Mouse (Mus musculus) neural tube, embryonic 10.5 days (tissue): ENCODE results near the gene Kcnc1.

Experiments
- DNase-seq: peaks from one replicate; pipeline ENCODE4 v3.0.0-alpha.2; 2017; ENCODE audit warnings: low spot score; ENCODE audit errors: extremely low spot score

Gene Kcnc1

DNA sequence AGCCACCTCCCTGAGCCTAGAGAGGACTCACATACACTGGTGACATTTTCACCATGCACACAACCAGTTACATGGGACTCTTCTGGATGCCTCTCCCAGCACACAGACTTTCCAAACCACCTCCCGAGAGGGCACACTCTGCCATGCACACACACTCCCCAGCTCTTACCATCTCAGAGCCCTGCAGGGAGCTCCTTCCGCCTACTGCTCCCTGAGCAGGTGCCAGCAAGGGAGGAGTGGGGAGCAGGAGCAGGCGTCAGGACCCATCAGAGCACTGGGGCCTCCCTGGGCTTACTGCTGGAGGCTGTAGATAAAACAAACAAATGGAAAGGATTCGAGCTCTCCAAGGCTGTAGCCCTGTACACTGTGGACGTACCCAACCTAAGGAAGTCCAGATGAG, 25.2 kb downstream of the Kcnc1 start:
- DNase-seq, result no peak

- DNase-seq, result no peak
These were observed 25.9 kb downstream of the Kcnc1 start for GRCm38 (mm10) chr7:46422052-46422763.

GRCm38 (mm10) chr7:46422764-46423412, 26.6 kb downstream of the Kcnc1 start:
- peak; percentile 63 for DNase-seq

DNA sequence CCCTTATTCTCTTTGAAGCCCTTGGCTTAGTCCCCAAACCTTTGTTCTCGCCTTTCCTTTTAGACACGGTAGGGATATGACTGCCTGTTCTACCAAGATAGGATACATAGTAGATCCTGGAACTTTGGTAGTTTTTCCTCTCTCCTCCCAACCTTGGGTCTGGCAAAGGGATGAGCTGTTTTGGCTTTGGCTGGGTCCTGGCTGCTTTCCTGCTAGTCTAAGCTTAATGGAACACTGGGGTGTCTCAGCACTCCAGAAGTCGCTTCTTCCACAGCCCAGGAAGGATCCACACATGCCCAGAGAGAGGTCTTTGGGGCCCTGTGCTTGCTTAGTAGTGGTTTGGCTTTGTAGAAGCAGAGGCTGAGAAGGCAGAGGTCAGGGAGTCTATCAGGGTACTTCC, 27.7 kb downstream of the Kcnc1 start:
- DNase-seq, result no peak

- DNase-seq, result no peak
These were observed 28.7 kb downstream of the Kcnc1 start for GRCm38 (mm10) chr7:46425012-46425411.

GRCm38 (mm10) chr7:46433874-46434273, 37.6 kb downstream of the Kcnc1 start:
- DNase-seq, result no peak

DNA sequence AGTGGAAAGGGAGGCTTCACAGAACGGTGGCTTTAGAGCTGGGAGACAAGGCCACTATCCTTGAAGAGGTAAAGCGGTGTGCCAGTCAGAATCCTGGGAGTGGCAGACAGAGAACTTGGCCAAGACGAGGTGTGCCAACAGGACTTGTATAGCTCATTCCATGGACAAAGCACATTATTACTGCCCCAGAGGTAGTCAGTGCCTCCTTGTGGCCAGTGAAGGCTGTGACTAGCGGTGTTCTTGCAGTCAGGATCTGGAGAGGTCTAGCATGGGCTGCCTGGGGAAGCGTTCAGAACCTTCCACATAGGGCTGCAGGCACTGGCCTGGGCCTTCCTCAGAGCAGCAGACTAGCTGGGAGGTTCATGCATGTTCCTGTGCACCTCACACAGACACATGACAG, 39.5 kb downstream of the Kcnc1 start:
- DNase-seq, result no peak

GRCm38 (mm10) chr7:46438537-46439141, 42.3 kb downstream of the Kcnc1 start:
- DNase-seq, result no peak

DNA sequence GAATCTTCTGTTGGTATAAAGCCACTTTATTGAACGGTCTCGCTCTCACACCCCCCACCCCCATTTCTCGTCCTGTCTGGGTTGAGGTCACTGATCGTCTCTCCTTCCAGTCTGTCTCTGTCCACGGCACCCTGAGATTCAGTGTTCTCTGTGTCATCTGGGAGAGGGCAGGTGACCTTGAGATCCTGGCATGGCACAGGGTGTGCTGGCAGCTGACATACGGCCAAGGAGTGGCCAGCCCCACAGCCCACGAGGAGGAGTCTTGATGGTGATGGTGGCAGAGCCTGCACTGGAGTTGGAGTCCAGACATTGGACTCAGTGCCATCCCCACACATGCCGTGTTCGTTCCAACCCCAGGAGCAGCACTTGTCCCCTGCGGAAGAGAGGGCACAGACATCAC, 46.9 kb downstream of the Kcnc1 start:
- DNase-seq, result no peak

- DNase-seq, result no peak
These were observed 49.6 kb downstream of the Kcnc1 start for GRCm38 (mm10) chr7:46445896-46446295.

GRCm38 (mm10) chr7:46447473-46448165, 51.3 kb downstream of the Kcnc1 start:
- DNase-seq, result no peak

GRCm38 (mm10) chr7:46448922-46449645, 52.8 kb downstream of the Kcnc1 start:
- no peak for DNase-seq

DNA sequence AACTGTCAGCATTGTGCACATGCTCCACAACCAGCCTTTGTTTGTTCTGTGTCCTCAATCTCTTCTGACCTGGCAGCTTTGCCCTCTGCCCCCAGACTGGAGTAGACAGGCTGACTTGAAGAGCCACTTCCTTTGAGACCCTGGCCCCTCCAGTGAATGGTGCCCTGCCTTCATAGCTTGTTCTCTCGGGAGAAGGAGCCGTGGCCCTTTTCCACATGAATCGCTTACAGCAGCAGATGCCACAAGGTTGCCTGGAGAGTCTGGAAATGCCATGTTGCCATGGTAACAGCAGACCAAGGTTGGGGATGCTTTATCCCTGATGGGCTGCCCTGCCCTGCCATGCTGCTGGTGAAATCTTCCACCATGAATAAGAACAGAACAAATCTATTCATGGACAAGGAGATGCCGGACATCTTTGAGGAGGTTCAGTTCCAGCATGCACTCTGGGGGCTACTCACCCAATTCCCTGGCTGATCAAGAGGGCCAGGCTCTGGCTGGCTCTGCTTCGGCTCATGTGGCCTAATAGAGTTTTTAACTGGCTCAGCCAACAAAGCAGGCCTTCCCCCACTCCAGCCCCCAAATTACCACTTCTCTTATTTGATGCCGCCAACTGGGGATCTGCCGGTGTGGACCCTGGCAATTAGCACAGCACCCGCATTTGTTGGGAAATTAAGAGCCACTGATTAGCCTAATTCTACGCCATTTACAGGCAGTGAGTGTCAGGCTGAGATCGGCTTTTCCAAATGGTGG, 57.8 kb downstream of the Kcnc1 start:
- peak; percentile 42 for DNase-seq

GRCm38 (mm10) chr7:46457889-46458288, 61.6 kb downstream of the Kcnc1 start:
- no peak for DNase-seq

DNA sequence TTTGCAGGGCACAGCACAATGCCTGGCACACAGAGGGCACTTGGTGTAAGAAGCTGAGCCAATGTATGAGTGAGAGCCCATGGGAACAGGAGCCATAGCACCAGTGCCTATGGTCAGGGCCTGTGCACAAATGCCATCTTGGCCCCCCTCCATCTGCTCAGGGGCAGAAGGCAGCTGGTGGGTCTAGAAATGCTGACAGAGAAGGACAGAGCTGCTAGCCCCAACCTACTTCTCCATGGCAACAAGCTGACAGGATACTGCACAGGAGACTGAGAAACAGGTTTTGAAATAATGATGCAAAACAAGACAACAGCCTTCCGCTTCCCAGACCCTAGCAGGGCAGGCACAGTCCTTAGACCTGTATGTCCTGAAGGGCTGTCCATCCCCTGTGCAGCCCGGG, 62.9 kb downstream of the Kcnc1 start:
- DNase-seq, result no peak

DNA sequence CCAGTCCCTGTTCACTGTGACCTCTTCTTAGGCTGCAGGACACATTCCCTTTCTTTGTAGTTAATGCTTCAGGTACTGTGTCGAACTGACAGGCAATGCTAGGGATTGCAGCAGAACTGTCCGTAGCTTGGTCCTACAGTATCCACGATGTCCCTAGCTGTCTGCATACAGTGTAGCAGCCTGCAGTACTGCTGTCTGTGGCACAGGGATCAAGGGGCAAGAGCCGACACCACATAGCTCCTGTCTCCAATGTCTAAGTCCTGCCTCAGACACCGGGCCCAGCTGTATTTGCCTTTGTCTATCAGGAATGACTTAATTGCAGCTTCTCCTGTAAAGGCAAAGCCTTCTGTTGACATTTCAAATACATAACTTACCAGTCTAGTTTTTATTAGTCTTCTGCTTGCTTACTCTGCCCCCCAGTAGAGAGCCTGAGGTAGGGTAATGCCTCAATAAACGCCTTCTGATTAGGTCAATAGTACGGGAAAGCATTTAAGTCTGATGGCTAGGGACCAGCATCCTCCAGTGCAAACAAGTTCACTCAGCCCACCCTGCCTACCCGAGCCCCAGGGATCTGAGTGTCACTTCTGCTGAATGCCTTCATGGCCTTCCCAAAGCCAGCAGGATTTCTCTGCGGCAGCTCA, 63.4 kb downstream of the Kcnc1 start:
- no peak for DNase-seq

GRCm38 (mm10) chr7:46462287-46462686, 66.0 kb downstream of the Kcnc1 start:
- DNase-seq, result no peak

- no peak for DNase-seq
These were observed 66.8 kb downstream of the Kcnc1 start for GRCm38 (mm10) chr7:46463136-46463535.

DNA sequence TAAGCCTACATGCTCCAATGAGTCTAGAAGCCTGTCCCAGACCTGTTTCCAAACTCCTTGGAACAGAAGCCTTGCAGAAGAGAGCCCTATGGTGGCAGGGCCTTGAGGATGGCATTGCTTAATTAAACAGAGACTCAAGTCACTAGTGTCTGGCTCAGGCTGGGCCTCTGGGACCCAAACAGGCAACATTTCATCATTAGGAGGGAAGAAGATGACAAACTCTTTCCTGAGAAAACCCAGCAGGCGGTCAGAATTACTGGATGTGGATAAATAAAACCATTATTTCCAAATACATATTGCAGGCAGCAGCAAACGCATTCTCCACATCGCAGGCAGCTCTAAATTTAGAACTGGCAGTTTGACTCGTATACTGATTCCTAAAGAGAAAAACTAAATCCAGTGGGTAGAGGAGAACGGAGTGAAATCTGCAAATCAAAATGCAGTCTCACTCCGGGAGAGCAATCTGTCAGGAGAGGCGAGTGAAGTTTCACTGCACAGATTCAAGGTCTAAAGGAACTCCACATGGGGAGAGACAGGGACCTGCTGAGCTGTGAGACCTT, 70.2 kb downstream of the Kcnc1 start:
- DNase-seq, result no peak

GRCm38 (mm10) chr7:46469542-46469941, 73.2 kb downstream of the Kcnc1 start:
- DNase-seq, result no peak
